Mouse (Mus musculus): Measurements from ENCODE around the gene Gm10271. TPM values are rescaled to one million over a fixed set of nuclear protein-coding genes. Genes with fewer than 3 reads are reported as not detected.

Gm10271 gene
- total RNA-seq, 2 experiments from 2014 or later, result not detected

DNA sequence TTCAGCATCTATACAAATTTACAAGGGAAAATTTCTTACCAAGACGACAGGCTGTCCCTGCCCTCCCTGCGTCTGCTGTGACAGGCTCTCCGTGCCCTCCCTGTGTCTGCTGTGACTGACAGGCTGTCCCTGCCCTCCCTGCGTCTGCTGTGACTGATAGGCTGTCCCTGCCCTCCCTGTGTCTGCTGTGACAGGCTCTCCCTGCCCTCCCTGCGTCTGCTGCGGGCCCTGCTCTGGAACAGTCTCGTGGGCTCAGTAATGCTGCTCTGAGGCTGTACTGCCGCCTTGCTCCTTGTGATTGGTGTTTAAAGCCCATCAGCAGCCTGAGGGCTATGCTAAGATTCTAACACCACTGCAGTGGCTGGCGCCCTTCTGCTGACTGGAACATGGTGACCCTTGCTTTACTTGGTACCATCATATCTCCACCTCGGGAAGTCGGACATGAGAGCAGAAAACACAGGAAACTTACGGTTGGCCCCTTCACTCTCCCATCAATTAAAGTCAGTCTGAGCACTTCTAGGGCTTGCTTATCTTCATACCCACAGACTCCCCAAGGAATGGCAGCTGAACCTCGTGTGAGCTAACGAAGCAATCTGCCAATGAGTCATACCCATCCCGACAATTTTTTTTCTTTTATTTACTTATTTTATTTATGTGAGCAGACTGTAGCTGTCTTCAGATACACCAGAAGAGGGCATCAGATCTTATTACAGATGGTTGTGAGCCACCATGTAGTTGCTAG lies 63.3 kb downstream of the Gm10271 start:
- no peak for DNase-seq
- intact Hi-C loops (cut with DNase I), result no loop called here

Other genes starting within 250 kb of the Gm10271 start
- 1 to 10 TPM; 1.3 to 1.5 TPM for gene Myrfl, start 75.7 kb downstream of the Gm10271 start, total RNA-seq (2021)
- gene Rab3ip, start 21.8 kb downstream of the Gm10271 start, total RNA-seq (2021), result 10 to 100 TPM; 85.3 to 89.2 TPM
- gene Best3, start 13.7 kb upstream of the Gm10271 start, total RNA-seq (2021), result 1 to 10 TPM; 4.3 to 4.7 TPM
- gene Lrrc10, start 72.7 kb upstream of the Gm10271 start, total RNA-seq (2021), result 100 to 1,000 TPM; 168 to 289 TPM
- gene Cct2, start 91.2 kb upstream of the Gm10271 start, total RNA-seq (2021), result 100 to 1,000 TPM; 132 to 137 TPM
- gene Frs2, start 175.9 kb upstream of the Gm10271 start, total RNA-seq (2021), result 10 to 100 TPM; 16.2 to 17.7 TPM